Mouse (Mus musculus) heart, adult 2 months (tissue): ENCODE data around the gene Gm21411. TPM values are rescaled to one million over a fixed set of nuclear protein-coding genes. Genes with fewer than 3 reads are reported as not detected.

Experiments used
- polyA plus RNA-seq: library from polyadenylated mRNA; depleted of rRNA; stranded (reverse); fragments of >200 nt; gene quantifications from 2 replicates; pipeline ENCODE4 v1.2.3, GENCODE M21; 2012; rRNA removed
- total RNA-seq, 2 experiments: library from RNA; stranded (reverse); gene quantifications; 2 replicates each; pipeline ENCODE4 v1.2.3; 2021

Gm21411 gene
- total and polyA plus RNA-seq, 3 experiments: not detected

Other genes starting within 250 kb of the Gm21411 start
- not detected for gene Zfp989, start 62.4 kb upstream of the Gm21411 start, total RNA-seq
- gene Zfp989, start 62.4 kb upstream of the Gm21411 start, polyA plus RNA-seq: not detected in 2 replicates
- under 1 TPM; 0.50 to 0.75 TPM for gene Rex2, start 112.3 kb upstream of the Gm21411 start, total RNA-seq
- gene Rex2, start 112.3 kb upstream of the Gm21411 start, polyA plus RNA-seq: 0.06 TPM in 1 of 2 replicates, not detected in the other
- gene Zfp991, start 222.4 kb upstream of the Gm21411 start, total RNA-seq: 1 to 10 TPM; 4.3 to 4.7 TPM
- gene Zfp991, start 222.4 kb upstream of the Gm21411 start, polyA plus RNA-seq: 0.14 and 0.59 TPM in 2 replicates